Mouse (Mus musculus): ENCODE results near the gene Gm49776.
"Not testable (repeated sequence)": the region's sequence is repeated elsewhere in the genome, so short reads cannot be mapped to it uniquely, and the experiment has no call there.

Gene Gm49776

GRCm38 (mm10) chr16:18203430-18204091 is 54.6 kb downstream of the Gm49776 start:
- no peak for DNase-seq (ENCODE audit: low spot score in 2 of 2)

- DNase-seq (ENCODE audit: low spot score in 2 of 2): no peak
These were observed 56.1 kb downstream of the Gm49776 start for GRCm38 (mm10) chr16:18202061-18202460.

- DNase-seq (ENCODE audit: low spot score in 2 of 2): no peak
These were observed 56.5 kb downstream of the Gm49776 start for GRCm38 (mm10) chr16:18201620-18202019.

- DNase-seq (ENCODE audit: low spot score in 2 of 2): no peak
These were observed 58.1 kb downstream of the Gm49776 start for GRCm38 (mm10) chr16:18200062-18200461.

- DNase-seq (ENCODE audit: low spot score in 2 of 2): no peak
These were observed 59.6 kb downstream of the Gm49776 start for GRCm38 (mm10) chr16:18198365-18199098.

GRCm38 (mm10) chr16:18197881-18198280 is 60.2 kb downstream of the Gm49776 start:
- DNase-seq (ENCODE audit: low spot score in 2 of 2): no peak

- DNase-seq (ENCODE audit: low spot score in 2 of 2): not testable (repeated sequence)
These were observed 62.6 kb downstream of the Gm49776 start for GRCm38 (mm10) chr16:18195561-18195960.

All from urinary bladder, adult 18-20 months (tissue).